Mouse (Mus musculus) kidney, embryonic 14.5 days (tissue): ENCODE data around the gene Ttc6. TPM values are rescaled to one million over a fixed set of nuclear protein-coding genes. Genes with fewer than 3 reads are reported as not detected.

ENCODE experiments used
- ATAC-seq: fragments of 200-750 bp; cut with Nextera tagmentation; 2 replicates; pipeline ENCODE4 v1.8.0; 2017; ENCODE audit warnings: moderate number of reproducible peaks, mild to moderate bottlenecking, moderate TSS enrichment, moderate library complexity; ENCODE audit not compliant: low FRiP score, low TSS enrichment
- H3K27ac ChIP-seq: fragments of 300-500 bp; sonication (generic); 2 replicates; pipeline ENCODE4 v1.5.1; 2014; ENCODE audit warnings: low read depth, mild to moderate bottlenecking, low read length, moderate library complexity, mixed read lengths
- H3K27me3 ChIP-seq: fragments of 300-500 bp; sonication (generic); 2 replicates; pipeline ENCODE4 v1.6.1; 2014; ENCODE audit warnings: mild to moderate bottlenecking, low read length; ENCODE audit not compliant: control insufficient read depth, insufficient read depth
- H3K36me3 ChIP-seq: fragments of 300-500 bp; sonication (generic); 2 replicates; pipeline ENCODE4 v1.6.1; 2014; ENCODE audit warnings: low read length, mixed read lengths; ENCODE audit not compliant: control insufficient read depth, insufficient read depth
- H3K4me1 ChIP-seq: fragments of 300-500 bp; sonication (generic); 2 replicates; pipeline ENCODE4 v1.6.1; 2014; ENCODE audit warnings: low read length, mixed read lengths; ENCODE audit not compliant: control insufficient read depth, insufficient read depth
- H3K4me2 ChIP-seq: fragments of 300-500 bp; sonication (generic); replicated peaks from 2 replicates; pipeline ENCODE4 v1.6.1; 2014; ENCODE audit warnings: low read depth, mild to moderate bottlenecking, low read length
- H3K4me3 ChIP-seq: fragments of 300-500 bp; sonication (generic); 2 replicates; pipeline ENCODE4 v1.5.1; 2014; ENCODE audit warnings: mild to moderate bottlenecking, low read length
- H3K9ac ChIP-seq: fragments of 300-500 bp; sonication (generic); 2 replicates; pipeline ENCODE4 v1.6.1; 2014; ENCODE audit warnings: low read depth, mild to moderate bottlenecking, low read length, moderate library complexity
- H3K9me3 ChIP-seq: fragments of 300-500 bp; sonication (generic); 2 replicates; pipeline ENCODE4 v1.6.1; 2016; ENCODE audit warnings: low read length; ENCODE audit not compliant: control insufficient read depth
- WGBS: fragments of 180-500 bp; shearing (Covaris S2); extraction: QIAGEN DNeasy Blood & Tissue Kit; methylation state at CpG from one replicate; pipeline ENCODE4 v1.1.7; 2014; 5-methylcytosine and 5-hydroxymethylcytosine counted together
- polyA plus RNA-seq: library from polyadenylated mRNA; unstranded; fragments of >200 nt; fragmentation: Nextera tagmentation; extraction: Ambion mirVana; gene quantifications from 2 replicates; pipeline ENCODE4 v1.2.1, GENCODE M21; 2014

The Ttc6 gene
- polyA plus RNA-seq, 1 experiment from 2014 or later = 0.22 TPM

- 3% methylated on average over 11 of the region's 11 CpGs for WGBS
- H3K9ac ChIP-seq = no peak overlapping the region
- no peaks in the 10 kb centered on the region for H3K9me3 ChIP-seq
- H3K27me3 ChIP-seq = peaks cover 91% of the 10 kb centered on the region
- H3K36me3 ChIP-seq = no peaks in the 10 kb centered on the region
- H3K4me1 ChIP-seq = no peaks in the 10 kb centered on the region; the same call in 1 of the 2 replicates
- ATAC-seq = no peak
- H3K4me2 ChIP-seq = no peak overlapping the region
- no peak overlapping the region for H3K27ac ChIP-seq
- H3K4me3 ChIP-seq = no peak overlapping the region
Observed at GRCm38 (mm10) chr12:57536909-57537670, 26.8 kb upstream of the Ttc6 start.

GRCm38 (mm10) chr12:57537791-57538587, 25.9 kb upstream of the Ttc6 start:
- Histone ChIP-seq H3K27ac (no peak overlapping the region), H3K4me3 (peak overlapping the region; percentile 29), H3K9me3 (no peaks in the 10 kb centered on the region), H3K36me3 (no peaks in the 10 kb centered on the region), H3K4me1 (no peaks in the 10 kb centered on the region; the same call in 1 of the 2 replicates), H3K4me2 (peak overlapping the region; percentile 38), H3K9ac (no peak overlapping the region), H3K27me3 (peaks cover 91% of the 10 kb centered on the region)
- ATAC-seq = no peak
- WGBS = 2% methylated on average over 21 of the region's 21 CpGs

DNA sequence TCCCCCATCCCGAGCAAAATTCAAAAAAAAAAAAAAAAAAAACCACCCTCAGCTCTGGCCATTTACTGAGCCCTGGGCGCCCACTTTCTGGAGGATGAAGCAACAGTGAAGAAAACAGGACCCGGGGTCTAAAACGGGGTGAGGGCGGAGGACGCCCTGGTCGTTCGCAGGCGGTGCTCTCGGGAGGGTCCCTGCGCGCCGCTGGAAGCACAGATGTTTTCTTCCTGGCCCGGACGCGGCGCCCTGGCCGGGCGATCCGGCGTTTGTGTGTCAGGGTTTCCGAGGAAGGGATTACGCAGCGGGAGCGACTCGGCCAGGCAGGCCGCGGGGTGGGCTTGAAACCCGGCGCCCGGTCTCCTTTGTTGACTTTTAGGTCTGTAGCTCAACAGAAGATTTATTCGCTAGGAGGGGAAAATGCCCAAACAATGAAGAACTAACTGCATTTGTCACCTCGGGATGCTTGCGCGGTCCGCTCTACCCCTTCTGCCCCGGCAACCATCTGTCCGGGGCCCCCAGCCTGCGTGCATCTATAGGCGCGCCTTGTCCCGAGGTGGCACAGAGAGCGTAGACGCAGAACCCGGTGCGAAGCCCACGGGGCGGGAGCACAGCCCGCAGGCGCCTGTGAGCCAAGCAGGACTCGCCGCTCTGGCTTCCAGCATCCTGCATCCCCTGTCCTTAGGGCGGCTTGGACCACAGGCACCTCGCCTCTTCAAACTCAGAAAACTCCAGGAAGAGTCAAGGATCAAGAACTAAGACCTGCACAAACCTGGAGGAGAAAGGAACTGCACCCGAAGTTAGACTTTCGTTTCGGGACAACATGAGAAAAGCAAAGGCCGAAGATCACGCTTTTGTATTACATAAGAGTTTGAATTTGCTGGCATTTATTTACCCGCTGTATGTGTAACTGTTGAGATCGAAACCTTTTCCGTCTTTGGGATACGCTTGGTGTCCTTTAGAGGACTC, 25.0 kb upstream of the Ttc6 start:
- WGBS = 1% methylated on average over 63 of the region's 63 CpGs
- Histone ChIP-seq H3K9me3 (no peaks in the 10 kb centered on the region), H3K4me1 (no peaks in the 10 kb centered on the region; the same call in 1 of the 2 replicates), H3K4me2 (peak overlapping the region; percentile 38), H3K27ac (no peak overlapping the region), H3K27me3 (peaks cover 90% of the 10 kb centered on the region), H3K4me3 (peak overlapping the region; percentile 29), H3K36me3 (no peaks in the 10 kb centered on the region), H3K9ac (0 out of 2 replicates have a peak overlapping the region, but pooled peaks have one; percentile 18)
- ATAC-seq = no peak

DNA sequence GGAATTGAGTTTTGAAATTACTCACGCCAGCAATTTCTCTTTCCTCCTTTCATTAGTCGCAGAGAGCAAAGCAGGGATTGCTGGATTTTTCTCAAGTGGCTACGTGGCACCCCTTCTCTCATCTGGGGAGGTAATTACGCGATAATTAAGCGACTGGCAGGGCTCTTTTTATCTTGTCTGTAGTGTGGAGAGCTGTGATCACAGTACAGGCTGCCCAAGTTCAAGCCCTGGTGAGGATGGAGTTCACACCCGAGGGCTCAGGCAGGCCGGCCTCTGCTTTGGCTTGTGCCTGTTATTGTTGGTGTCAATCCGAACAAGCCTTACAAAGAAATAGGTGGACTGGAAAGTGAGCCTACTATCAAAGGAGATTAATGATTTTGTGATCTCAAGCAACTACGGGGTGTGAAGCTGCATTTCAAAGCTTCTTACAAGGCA, 24.3 kb upstream of the Ttc6 start:
- Histone ChIP-seq H3K27ac (no peak overlapping the region), H3K4me3 (peak overlapping the region; percentile 29; the same call in 1 of the 2 replicates), H3K9ac (no peak overlapping the region), H3K4me1 (no peaks in the 10 kb centered on the region; the same call in 1 of the 2 replicates), H3K36me3 (no peaks in the 10 kb centered on the region), H3K27me3 (peaks cover 87% of the 10 kb centered on the region), H3K4me2 (peak overlapping the region; percentile 38), H3K9me3 (no peaks in the 10 kb centered on the region)
- 1% methylated on average over 10 of the region's 10 CpGs for WGBS
- ATAC-seq = no peak

DNA sequence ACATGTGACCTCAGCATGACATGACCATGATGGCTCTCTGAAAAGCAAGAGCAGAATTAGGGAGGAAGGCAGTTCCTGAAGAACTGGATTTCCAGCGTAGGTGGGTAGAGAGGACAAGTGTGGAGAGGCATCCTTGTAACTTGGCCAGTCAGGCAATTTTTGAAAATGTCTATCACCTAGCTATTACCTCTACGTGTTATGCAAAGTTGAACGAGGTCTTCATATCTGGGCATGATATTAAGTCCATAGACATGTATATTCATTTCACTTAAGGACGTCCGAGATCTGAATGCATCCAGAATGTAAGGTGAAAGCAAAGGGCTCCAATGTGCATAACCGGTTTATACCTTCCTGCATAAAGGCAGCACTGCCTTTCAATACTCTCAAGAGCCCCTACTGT, 22.8 kb upstream of the Ttc6 start:
- Histone ChIP-seq H3K4me1 (peaks cover 6% of the 10 kb centered on the region; the same call in 1 of the 2 replicates), H3K4me2 (no peak overlapping the region), H3K9me3 (no peaks in the 10 kb centered on the region), H3K9ac (no peak overlapping the region), H3K27ac (no peak overlapping the region), H3K4me3 (no peak overlapping the region), H3K27me3 (peaks cover 85% of the 10 kb centered on the region), H3K36me3 (no peaks in the 10 kb centered on the region)
- WGBS = 6% methylated on average over 6 of the region's 6 CpGs
- no peak for ATAC-seq

DNA sequence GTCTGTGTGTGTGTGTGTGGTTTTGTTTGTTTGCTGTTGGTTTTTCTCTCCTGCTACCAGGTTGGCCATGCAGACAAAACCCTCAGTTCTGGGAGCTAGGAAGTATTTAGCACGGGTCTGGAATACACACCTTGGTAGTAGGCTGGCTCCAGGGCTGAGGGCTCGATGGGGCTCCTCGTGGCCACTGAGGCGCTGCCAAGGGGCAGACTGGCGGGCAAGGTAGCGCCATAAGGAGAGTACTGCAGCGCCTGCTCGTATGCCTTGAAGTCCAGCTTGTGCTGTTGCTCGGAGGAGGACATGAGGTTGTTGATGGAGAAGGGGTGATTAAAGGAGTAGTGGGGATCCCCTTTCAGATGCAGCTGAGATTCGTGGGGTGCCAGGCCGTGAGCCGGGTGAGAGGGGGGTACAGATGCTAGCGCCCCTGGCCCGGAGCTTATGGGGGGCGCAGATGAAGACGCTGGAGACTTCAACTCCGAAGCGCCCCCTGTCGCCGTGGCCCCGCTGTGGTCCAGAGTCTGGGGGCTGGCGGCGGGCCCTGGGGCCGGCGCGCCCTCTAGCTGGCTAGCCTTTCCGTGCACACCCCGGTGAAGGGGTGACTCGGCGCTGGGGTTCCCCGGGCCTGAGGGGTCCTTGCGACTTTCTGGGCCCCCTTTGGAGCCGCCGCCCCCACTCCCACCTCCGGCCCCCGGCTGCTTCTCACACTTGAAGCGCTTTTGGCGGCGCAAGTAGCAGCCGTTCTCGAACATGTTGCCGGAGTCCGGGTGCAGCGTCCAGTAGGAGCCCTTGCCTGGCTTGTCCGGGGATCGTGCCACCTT, 21.8 kb upstream of the Ttc6 start:
- Histone ChIP-seq H3K27ac (no peak overlapping the region), H3K36me3 (no peaks in the 10 kb centered on the region), H3K4me1 (peaks cover 10% of the 10 kb centered on the region; the same call in 1 of the 2 replicates), H3K9me3 (no peaks in the 10 kb centered on the region), H3K9ac (no peak overlapping the region), H3K4me2 (no peak overlapping the region; the same call in 1 of the 2 replicates), H3K4me3 (peak overlapping the region; percentile 19; the same call in 1 of the 2 replicates), H3K27me3 (peaks cover 85% of the 10 kb centered on the region)
- WGBS = 2% methylated on average over 39 of the region's 46 CpGs
- ATAC-seq = peak; percentile 11; the same call in 1 of the 2 replicates

DNA sequence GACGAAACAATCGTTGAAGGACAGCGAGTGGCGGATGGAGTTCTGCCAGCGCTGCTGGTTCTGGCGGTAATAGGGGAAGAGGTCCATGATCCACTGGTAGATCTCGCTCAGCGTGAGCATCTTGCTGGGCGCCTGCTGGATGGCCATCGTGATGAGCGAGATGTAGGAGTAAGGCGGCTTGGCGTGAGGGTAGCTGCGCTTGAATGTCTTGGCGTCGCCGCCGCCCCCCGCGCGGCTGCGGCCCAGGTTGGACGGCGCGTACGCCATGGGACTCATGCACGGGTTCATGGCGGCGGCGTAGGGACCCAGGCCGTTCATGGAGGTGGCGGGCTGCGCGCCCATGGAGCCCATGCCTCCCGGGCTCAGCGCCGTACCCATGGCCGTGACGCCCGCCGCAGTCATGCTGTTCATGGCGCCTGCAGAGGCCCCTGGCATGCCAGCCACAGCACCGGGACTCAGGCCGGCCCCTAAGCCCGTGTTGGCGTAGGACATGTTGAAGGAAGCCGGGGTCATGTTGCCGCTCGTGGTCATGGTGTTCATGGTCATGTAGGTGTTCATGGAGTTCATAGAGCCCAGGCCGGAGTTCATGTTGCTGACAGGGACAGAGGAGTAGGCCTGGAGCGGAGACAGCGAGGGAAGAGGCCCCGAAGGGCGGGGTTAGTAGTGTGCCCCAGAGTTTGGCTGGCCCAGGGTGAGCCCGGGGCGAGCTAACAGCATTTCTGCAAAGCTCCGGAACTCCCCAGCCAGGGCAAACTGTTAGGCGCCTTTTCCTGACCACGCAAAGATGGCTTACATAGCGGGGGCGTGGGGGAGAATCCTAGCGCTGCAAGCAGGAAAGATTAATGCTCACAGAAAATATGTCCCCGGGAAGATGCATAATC, 20.9 kb upstream of the Ttc6 start:
- Histone ChIP-seq H3K4me2 (peak overlapping the region; percentile 25), H3K4me1 (peaks cover 10% of the 10 kb centered on the region; the same call in 1 of the 2 replicates), H3K4me3 (peak overlapping the region; percentile 19), H3K9ac (no peak overlapping the region), H3K36me3 (no peaks in the 10 kb centered on the region), H3K27me3 (peaks cover 89% of the 10 kb centered on the region), H3K9me3 (no peaks in the 10 kb centered on the region), H3K27ac (no peak overlapping the region)
- WGBS = 1% methylated on average over 63 of the region's 63 CpGs
- no peak for ATAC-seq
